Mouse (Mus musculus): ENCODE results near the gene Nfib. TPM values are rescaled to one million over a fixed set of nuclear protein-coding genes. Genes with fewer than 3 reads are reported as not detected.

Gene Nfib
- polyA plus RNA-seq, 1 experiment = 4.8 TPM

GRCm38 (mm10) chr4:82604501-82604900 is 101.0 kb downstream of the Nfib start:
- DNase-seq (ENCODE audit: low read depth, low spot score) = no peak
- 75% methylated on average over 4 of the region's 4 CpGs for WGBS

- no peak for DNase-seq (ENCODE audit: low read depth, low spot score)
- WGBS = 63% methylated on average over 1 of the region's 1 CpGs
Observed at GRCm38 (mm10) chr4:82600636-82601035, 104.9 kb downstream of the Nfib start.

- no peak for DNase-seq (ENCODE audit: low read depth, low spot score)
- 58% methylated on average over 4 of the region's 4 CpGs for WGBS
Observed at GRCm38 (mm10) chr4:82598436-82598835, 107.1 kb downstream of the Nfib start.

GRCm38 (mm10) chr4:82593681-82594666 is 111.6 kb downstream of the Nfib start:
- 40% methylated on average over 10 of the region's 10 CpGs for WGBS
- peak; percentile 28 for DNase-seq (ENCODE audit: low read depth, low spot score)

GRCm38 (mm10) chr4:82592086-82593030 is 113.2 kb downstream of the Nfib start:
- WGBS = 60% methylated on average over 7 of the region's 7 CpGs
- no peak for DNase-seq (ENCODE audit: low read depth, low spot score)

GRCm38 (mm10) chr4:82589345-82589890 is 116.1 kb downstream of the Nfib start:
- DNase-seq (ENCODE audit: low read depth, low spot score) = peak; percentile 31
- 11% methylated on average over 4 of the region's 4 CpGs for WGBS

- 70% methylated on average over 5 of the region's 5 CpGs for WGBS
- DNase-seq (ENCODE audit: low read depth, low spot score) = no peak
Observed at GRCm38 (mm10) chr4:82588718-82589117, 116.8 kb downstream of the Nfib start.

GRCm38 (mm10) chr4:82587146-82587870 is 118.2 kb downstream of the Nfib start:
- no peak for DNase-seq (ENCODE audit: low read depth, low spot score)
- 90% methylated on average over 16 of the region's 16 CpGs for WGBS

- no peak for DNase-seq (ENCODE audit: low read depth, low spot score)
- WGBS = 92% methylated on average over 5 of the region's 5 CpGs
Observed at GRCm38 (mm10) chr4:82586637-82587036, 118.9 kb downstream of the Nfib start.

- WGBS = 91% methylated on average over 9 of the region's 9 CpGs
- no peak for DNase-seq (ENCODE audit: low read depth, low spot score)
Observed at GRCm38 (mm10) chr4:82585536-82585935, 120.0 kb downstream of the Nfib start.

- DNase-seq (ENCODE audit: low read depth, low spot score) = no peak
- WGBS = 96% methylated on average over 5 of the region's 5 CpGs
Observed at GRCm38 (mm10) chr4:82585056-82585455, 120.5 kb downstream of the Nfib start.

GRCm38 (mm10) chr4:82584548-82584947 is 121.0 kb downstream of the Nfib start:
- no peak for DNase-seq (ENCODE audit: low read depth, low spot score)
- 74% methylated on average over 4 of the region's 4 CpGs for WGBS

GRCm38 (mm10) chr4:82573291-82573605 is 132.3 kb downstream of the Nfib start:
- WGBS = 81% methylated on average over 7 of the region's 7 CpGs
- no peak for DNase-seq (ENCODE audit: low read depth, low spot score)

- peak; percentile 16 for DNase-seq (ENCODE audit: low read depth, low spot score)
- WGBS = 73% methylated on average over 13 of the region's 13 CpGs
Observed at GRCm38 (mm10) chr4:82572410-82573290, 132.9 kb downstream of the Nfib start.

- WGBS = 91% methylated on average over 2 of the region's 2 CpGs
- no peak for DNase-seq (ENCODE audit: low read depth, low spot score)
Observed at GRCm38 (mm10) chr4:82558816-82559215, 146.7 kb downstream of the Nfib start.

- no peak for DNase-seq (ENCODE audit: low read depth, low spot score)
- WGBS = 59% methylated on average over 16 of the region's 16 CpGs
Observed at GRCm38 (mm10) chr4:82555673-82556171, 149.8 kb downstream of the Nfib start.

GRCm38 (mm10) chr4:82553658-82554057 is 151.9 kb downstream of the Nfib start:
- no peak for DNase-seq (ENCODE audit: low read depth, low spot score)
- WGBS = 62% methylated on average over 3 of the region's 3 CpGs

- WGBS = 28% methylated on average over 7 of the region's 7 CpGs
- no peak for DNase-seq (ENCODE audit: low read depth, low spot score)
Observed at GRCm38 (mm10) chr4:82552238-82552637, 153.3 kb downstream of the Nfib start.
